Mouse (Mus musculus) cerebral cortex, adult 2 months (tissue): Measurements from ENCODE around the gene Plbd2.

ENCODE experiments used
- WGBS: fragments of 180-500 bp; shearing (Covaris S2); methylation state at CpG from one replicate; pipeline ENCODE4 v1.1.7; 2018; 5-methylcytosine and 5-hydroxymethylcytosine counted together

Gene Plbd2

DNA sequence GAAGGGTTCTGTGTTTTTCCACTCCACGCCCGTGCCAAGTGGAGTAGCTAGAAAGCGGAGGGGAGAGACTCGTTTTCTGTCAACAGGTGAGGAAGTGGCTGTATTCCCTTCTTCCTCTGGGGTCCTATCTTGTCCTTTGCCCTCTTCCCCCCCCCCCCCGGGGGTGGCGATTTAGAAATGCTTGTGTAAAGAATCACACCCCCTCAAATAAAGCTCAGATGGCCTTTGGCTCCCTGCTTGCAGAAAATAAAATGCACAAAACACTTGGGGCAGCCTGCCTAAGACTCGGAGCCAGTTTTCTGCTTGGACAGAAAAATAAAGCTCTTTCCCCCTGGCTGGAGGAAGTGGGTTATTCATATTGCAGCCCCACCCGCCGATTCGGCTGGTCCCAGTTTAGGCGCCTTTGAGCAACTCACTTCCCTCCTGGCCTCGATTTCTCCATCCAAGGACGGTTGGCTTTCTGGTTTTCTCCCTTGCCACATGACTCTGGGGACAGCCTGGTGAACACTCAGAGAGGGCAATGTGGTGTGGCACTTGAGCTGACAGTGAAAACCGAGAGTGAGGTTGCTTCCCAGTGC is 8.3 kb upstream of the Plbd2 start:
- WGBS: 15% methylated on average over 14 of the region's 14 CpGs

DNA sequence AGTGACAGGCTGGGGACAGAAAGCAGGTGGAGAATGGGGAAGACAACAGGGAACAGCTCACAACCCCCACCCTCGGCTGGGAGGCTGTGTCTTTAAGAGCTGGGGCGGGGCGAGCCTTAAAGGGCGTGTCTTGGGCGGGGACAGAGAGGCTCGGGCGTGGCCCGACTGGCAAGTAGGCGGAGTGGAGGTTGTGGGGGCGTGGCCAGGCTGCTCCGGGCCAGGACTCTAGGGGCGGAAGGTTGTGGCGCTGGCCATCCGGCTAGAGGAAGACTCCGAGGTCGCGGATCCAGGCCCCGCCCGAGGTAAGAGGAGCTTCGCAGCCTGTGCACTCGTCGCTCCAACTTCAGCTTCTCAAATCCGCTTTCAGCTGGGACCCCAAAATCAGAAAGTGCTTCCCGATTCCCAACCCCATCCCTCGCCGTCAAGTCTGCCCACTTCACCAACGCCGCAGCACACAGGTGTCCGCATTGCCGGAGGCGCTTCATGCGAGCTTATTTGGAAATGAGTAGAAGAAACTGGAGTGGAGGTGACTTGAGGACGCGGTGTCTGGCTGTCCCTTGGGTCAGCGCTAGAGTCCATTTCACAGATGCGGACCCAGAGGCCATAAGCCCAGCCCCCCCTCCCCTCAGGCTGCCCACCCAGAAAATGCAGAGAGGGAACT is 7.7 kb upstream of the Plbd2 start, which contains the start of gene Slc8b1:
Gene Slc8b1, plus strand, starts transcription at position 187 of the 661 bp plus-strand sequence.
- WGBS: 1% methylated on average over 36 of the region's 36 CpGs

DNA sequence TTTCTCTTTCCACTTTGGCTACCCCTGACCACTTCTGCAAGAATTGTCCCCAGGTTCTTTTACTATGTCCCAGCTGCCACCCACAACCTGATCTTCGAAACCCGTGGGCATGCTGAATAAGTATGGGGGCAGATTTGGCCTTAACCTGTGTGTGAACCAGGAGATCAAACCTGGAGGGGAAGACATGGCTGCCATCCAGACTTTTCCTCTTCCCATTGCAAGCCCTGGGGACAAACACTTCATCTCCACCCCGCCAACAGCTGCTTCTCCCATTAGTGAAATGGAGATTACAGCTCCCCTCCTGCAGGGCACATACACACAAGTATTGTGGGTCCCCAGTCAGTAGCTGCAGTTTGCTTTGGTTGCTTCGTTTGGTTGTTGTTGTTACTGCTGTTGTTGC is 3.9 kb upstream of the Plbd2 start:
- 82% methylated on average over 4 of the region's 4 CpGs for WGBS

- WGBS: 52% methylated on average over 9 of the region's 9 CpGs
Measured at GRCm38 (mm10) chr5:120506490-120506889, 3.1 kb upstream of the Plbd2 start.

- WGBS: 78% methylated on average over 9 of the region's 9 CpGs
Measured at GRCm38 (mm10) chr5:120505781-120506180, 2.4 kb upstream of the Plbd2 start.

GRCm38 (mm10) chr5:120505368-120505767 is 1.9 kb upstream of the Plbd2 start:
- WGBS: 27% methylated on average over 16 of the region's 16 CpGs

DNA sequence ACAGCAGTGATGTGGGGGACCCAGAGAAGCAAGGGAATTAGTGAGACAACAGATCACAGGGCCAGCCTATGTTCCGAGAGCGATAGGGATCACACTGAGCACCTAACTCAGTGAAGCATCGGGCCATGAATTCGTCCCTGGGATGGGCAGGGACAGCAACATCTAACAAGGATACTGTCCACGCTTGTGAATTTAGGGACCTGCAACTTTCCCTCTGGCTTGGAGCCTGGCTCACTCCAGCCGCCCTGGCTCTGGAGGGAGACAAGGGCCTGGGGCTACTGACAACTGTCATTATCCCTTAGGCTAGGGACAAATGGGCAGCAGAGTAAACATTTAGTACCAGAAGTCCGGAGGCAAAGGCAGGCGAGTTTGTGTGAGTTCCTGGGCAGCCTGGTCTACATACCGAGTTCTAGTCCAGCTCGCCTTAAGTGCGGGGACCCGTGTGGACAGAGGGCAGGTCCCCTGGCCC is 716 bp downstream of the Plbd2 start:
- WGBS: 2% methylated on average over 12 of the region's 12 CpGs

DNA sequence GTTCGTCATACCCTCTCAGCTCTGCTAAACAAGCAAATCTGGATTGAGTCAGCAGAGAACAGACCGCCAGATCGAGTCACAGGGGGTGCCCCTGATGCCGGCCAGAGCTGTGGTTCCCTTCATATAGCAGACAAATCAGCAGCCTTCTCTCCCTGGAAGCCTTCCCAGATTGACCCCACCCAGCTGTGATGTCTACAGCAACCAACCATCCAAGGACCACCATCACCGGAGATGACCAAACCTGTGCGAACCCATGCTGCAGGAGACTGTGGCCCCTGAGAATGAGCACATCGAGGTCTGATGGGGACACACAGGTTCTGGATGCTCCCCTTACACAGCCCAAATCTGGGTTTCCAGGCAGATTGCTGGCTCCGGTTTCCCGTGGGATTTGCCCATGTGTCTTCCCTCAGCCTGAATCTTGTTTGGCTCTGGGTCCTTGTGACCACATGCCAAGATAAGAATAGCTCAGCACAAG is 1.2 kb downstream of the Plbd2 start:
- WGBS: 28% methylated on average over 9 of the region's 9 CpGs

DNA sequence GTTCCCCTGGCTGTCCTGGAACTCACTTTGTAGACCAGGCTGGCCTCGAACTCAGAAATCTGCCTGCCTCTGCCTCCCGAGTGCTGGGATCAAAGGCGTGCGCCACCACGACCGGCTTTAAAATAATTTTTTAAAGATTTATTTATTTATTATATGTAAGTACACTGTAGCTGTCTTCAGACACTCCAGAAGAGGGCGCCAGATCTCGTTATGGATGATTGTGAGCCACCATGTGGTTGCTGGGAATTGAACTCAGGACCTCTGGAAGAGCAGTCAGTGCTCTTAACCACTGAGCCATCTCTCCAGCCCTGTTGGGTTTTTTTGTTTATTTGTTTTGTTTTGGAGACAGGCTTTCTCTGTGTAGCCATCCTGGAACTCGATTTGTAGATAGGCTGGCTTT is 2.8 kb downstream of the Plbd2 start:
- 82% methylated on average over 9 of the region's 9 CpGs for WGBS

GRCm38 (mm10) chr5:120499202-120499601 is 4.2 kb downstream of the Plbd2 start:
- 82% methylated on average over 4 of the region's 4 CpGs for WGBS

DNA sequence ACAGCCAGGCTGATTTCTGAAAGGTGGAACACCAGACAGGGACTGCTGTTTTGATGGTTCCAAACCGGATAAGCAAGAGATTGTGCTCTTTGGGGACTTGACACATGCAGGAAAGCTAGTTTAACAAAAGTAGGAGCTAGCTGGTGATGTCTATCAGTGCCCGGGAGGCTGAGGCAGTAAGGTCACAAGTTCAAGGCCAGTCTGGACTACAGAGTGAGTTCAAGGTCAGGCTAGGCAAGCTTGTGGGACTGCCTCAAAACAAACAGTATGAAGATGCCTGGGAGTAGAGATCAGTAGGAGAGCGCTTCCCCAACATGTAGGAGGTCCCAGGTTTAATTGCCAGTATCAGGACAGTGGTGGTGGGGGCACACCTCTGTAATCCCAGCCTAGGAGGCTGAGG is 6.4 kb downstream of the Plbd2 start:
- WGBS: 91% methylated on average over 3 of the region's 3 CpGs

DNA sequence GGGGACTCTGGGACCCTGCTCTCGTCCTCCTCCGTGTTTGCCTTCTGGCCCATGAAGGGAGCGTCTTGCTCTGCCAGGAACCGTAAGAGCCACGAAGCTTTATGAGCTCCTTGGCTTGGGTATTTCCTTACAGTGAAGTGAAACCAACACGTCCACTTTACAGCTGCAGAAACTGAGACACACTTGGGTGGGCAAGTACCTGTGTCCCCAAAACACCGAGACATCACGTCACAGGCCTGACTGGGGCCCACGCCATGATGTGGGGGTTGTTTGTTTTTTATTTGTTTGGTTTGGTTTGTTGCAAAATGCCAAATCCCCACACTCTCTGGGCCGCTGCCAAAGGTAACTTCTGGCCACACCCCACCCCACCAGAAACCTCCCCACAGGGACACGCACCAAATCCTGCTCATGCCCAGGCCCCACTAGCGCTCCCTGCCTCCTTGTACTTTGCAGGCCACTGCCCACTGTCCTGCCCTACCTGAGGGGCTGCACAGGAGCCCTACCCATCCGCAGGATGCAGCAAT is 7.7 kb downstream of the Plbd2 start:
- WGBS: 82% methylated on average over 13 of the region's 13 CpGs

- 54% methylated on average over 10 of the region's 10 CpGs for WGBS
Measured at GRCm38 (mm10) chr5:120495064-120495702, 8.2 kb downstream of the Plbd2 start.

- 62% methylated on average over 9 of the region's 9 CpGs for WGBS
Measured at GRCm38 (mm10) chr5:120493873-120494395, 9.5 kb downstream of the Plbd2 start.

DNA sequence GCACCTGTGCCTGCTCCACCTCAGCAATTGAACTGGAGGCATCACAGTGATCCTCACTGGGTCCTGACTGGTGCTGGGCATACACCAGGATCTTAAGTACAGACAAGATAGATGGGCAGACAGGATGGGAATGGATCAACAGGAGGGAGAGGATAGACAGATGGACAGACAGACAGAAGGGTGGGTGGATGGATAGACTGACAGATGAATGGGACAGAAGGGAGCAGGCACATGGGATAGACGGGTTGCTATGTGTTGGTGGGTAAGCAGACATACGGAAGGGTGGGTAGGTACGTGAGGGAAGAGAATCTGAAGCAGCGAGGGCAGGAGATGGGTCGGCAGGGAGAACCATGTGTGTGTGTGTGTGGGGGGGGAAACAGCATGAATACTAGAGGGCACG is 10.0 kb downstream of the Plbd2 start:
- 70% methylated on average over 6 of the region's 6 CpGs for WGBS

DNA sequence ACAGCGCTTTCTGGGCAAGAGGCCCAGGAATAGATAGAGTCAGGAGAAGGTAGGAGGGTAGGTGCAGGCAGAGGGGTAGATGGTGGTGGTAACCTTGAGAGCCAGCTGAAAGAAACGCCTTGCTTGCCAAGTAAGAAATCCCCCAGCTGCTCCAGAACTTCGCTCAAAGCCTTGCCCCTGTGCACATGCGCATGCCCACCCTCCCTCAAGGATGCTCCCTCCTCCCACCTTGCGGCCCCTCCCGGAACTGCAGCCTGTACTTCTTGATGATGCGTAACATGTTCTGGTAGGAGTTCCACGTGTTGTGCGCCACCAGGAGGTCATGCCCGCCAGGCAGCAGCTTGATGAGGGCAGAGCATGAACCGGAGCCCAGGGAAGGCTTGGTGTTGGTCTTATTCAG is 11.0 kb downstream of the Plbd2 start:
- 66% methylated on average over 11 of the region's 11 CpGs for WGBS

DNA sequence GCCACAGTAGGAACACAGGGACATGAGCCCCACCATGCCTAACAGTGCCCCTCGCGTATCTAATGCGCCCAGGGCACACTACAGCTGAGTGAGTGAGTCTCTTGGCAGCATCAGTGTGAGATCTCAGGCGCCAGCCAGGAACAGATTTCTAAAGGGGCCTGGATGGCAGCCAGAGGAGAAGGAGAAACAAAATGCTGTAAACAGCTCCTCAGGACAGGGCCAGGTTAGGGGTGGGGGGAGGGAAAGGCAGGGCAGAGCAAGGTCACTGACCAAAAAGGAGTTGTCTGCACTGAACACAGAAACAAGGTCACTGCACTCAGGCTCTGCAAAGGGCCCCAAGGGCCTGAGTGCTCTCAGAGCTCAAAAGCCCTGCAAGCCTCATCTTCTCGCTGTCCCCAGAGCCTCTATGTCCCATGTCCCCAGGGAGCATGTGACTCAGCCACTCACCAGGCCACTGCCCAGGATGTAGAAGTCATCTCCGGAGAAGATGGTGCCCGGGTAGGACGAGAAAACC is 12.7 kb downstream of the Plbd2 start:
- 40% methylated on average over 8 of the region's 8 CpGs for WGBS

DNA sequence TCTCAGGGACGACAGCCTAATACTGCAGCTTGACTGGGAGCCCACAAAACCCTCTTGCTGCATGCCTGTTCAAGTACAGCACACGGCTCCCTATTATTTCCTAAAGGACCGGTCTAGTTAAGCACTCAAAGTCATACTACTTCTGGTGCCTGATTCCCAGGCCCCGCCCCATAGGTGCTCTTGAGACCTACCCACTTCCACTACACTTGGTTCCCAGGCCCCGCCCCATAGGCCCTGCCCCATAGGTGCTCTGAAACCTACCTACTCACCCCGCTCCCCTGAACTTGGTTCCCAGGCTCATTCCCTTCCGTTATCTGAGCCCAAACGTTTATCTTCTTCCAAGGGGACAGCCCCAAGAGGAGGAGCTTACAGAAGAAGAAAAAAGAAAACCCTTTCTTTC is 15.6 kb downstream of the Plbd2 start:
- 89% methylated on average over 8 of the region's 8 CpGs for WGBS

GRCm38 (mm10) chr5:120483399-120483798 is 20.0 kb downstream of the Plbd2 start:
- 83% methylated on average over 19 of the region's 19 CpGs for WGBS

DNA sequence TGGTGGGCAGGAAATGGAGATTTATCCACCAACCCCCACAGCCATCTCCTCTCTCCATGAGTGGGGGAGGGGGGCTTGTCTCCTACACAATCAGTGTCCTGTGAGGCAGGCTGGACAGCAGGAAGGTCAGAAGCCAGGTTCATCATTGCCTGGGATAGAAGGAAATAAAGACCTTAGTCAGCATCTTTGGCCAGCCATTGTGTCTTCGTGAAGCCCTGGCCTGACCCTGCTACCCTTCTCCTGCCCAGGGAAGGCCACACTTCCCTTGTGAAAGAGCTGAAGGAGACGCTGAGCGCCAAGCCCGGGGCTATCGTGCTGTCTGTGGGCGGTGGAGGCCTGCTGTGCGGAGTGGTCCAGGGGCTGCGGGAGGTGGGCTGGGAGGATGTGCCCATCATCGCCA is 22.2 kb downstream of the Plbd2 start:
- WGBS: 43% methylated on average over 9 of the region's 9 CpGs

DNA sequence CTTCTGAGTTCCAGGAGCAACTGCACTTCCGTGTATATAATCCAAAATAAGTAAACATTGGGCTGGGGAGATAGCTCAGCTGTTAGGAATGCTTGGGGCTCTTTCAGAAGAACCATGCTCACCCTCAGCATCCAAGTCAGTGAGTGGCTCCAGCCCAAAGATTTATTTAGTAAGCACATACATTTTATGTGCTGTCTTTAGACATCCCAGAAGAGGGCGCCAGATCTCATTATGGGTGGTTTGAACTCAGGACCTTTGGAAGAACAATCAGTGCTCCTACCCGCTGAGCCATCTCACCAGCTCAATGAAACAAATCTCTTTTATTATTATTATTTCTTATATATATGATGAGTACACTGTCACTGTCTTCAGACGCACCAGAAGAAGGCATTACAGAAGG is 23.9 kb downstream of the Plbd2 start:
- WGBS: 71% methylated on average over 4 of the region's 4 CpGs

GRCm38 (mm10) chr5:120477993-120478392 is 25.4 kb downstream of the Plbd2 start:
- WGBS: 89% methylated on average over 5 of the region's 5 CpGs
